Mouse (Mus musculus): ENCODE measurements at regions not wholly inside any gene's neighbourhood (a gene's known extent, or its start where the extent isn't known, plus 50 kb on each side); places are given as distances from the start of the nearest gene placed in this dataset.

GRCm38 (mm10) chr10:68935843-68936242 lies 212.4 kb downstream of the Tmem26 start:
- TF ChIP-seq CTCF (IDR thresholded peaks at IDR 0.05; ENCODE audit: low read depth, low read length), result no peak
- TF ChIP-seq TAL1 (conservative IDR thresholded peaks at IDR 0.05; ENCODE audit: low read depth, low read length), result no peak
- no peak for TF ChIP-seq GATA1 (IDR thresholded peaks at IDR 0.05; ENCODE audit: borderline replicate concordance, low read length)
- TF ChIP-seq POLR2AphosphoS5 (IDR thresholded peaks at IDR 0.05; ENCODE audit: insufficient replicate concordance, low read depth, low read length), result no peak
- TF ChIP-seq GATA2 (IDR thresholded peaks at IDR 0.05; ENCODE audit: borderline replicate concordance, low read depth, low read length), result no peak

All from G1E (cell line).